Mouse (Mus musculus): ENCODE measurements around the gene 6030468B19Rik. TPM values are rescaled to one million over a fixed set of nuclear protein-coding genes. Genes with fewer than 3 reads are reported as not detected.

Gene 6030468B19Rik
- polyA plus RNA-seq, 1 experiment from 2014 or later, result 0.32 TPM

DNA sequence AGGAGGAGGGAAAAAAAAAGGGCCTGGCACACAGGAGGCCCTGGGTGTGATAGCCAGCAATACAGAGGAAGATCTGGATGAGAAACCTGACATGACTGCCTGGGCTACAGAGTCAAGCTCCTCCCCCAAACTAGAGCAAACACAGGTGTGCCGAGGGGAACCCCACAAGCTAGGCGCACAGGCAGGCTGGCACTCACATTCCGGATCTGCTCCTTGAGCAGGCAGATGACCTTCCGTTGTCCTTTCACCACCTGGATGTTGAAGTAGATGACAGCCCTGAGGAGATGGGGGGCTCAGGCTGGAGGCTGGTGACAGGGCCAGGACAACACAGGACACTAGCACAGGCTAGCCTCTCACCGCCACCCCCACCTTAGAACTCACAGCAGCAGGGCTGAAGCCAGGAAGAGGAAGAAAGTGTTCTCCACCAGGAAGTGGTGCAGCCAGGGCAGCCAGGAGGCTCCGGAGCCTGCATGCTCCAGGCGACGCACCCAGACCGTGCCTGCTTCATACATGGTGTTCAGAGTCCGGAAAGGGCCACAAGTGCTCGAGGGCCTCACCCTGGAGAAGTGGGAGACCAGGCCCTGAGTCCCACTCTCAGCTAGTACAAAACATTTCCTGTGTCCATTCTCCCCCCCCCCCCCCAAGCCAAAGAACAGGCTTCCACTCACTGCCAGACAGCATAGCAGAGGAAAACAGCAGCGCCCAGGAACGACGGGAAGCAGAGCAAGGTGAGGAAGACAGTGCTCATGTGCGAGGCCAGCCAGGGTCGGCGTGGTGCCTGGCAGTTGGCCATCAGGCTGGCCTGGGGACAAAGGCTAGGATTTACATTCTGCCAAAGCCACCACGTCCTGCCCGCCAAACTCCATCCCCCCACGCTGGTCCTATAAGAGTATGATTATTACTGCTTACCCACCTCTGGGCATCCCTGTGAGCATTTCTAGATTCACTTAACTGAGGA, 28.5 kb upstream of the 6030468B19Rik start:
- 57% methylated on average over 20 of the region's 20 CpGs for WGBS
- ATAC-seq (ENCODE audit: borderline replicate concordance, extremely low read depth, low FRiP score, low TSS enrichment), result no peak
- Histone ChIP-seq H3K9me3 (no peaks in the 10 kb centered on the region), H3K4me2 (no peak overlapping the region), H3K27me3 (no peaks in the 10 kb centered on the region), H3K36me3 (peaks cover 10% of the 10 kb centered on the region), H3K4me1 (peaks cover 13% of the 10 kb centered on the region), H3K27ac (peak overlapping the region; percentile 9; the same call in 1 of the 2 replicates), H3K9ac (no peak overlapping the region), H3K4me3 (no peak overlapping the region)

DNA sequence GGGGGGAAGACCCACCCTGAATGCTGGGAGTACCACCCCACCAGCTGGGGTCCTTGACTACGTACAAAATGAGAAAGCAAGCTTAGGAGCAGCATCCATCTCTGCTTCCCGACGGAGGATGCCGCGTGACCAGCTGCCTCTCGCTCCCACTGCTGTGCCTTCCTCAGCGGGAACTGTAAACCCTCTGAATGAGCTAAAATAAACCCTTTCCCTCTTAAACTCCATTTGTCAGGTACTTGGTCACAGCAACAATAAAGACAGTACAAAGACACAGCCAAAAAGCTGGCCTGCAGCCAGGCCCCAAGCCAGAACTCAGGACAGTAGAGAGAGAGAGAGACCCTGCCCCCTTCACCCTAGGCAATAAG, 27.8 kb upstream of the 6030468B19Rik start:
- H3K36me3 ChIP-seq, result peaks cover 5% of the 10 kb centered on the region
- no peak overlapping the region for H3K9ac ChIP-seq
- peaks cover 13% of the 10 kb centered on the region for H3K4me1 ChIP-seq
- H3K27me3 ChIP-seq, result no peaks in the 10 kb centered on the region
- no peak for ATAC-seq (ENCODE audit: borderline replicate concordance, extremely low read depth, low FRiP score, low TSS enrichment)
- no peak overlapping the region for H3K4me3 ChIP-seq
- H3K27ac ChIP-seq, result 0 out of 2 replicates have a peak overlapping the region, but pooled peaks have one; percentile 9
- H3K4me2 ChIP-seq, result no peak overlapping the region
- no peaks in the 10 kb centered on the region for H3K9me3 ChIP-seq
- 69% methylated on average over 7 of the region's 7 CpGs for WGBS

DNA sequence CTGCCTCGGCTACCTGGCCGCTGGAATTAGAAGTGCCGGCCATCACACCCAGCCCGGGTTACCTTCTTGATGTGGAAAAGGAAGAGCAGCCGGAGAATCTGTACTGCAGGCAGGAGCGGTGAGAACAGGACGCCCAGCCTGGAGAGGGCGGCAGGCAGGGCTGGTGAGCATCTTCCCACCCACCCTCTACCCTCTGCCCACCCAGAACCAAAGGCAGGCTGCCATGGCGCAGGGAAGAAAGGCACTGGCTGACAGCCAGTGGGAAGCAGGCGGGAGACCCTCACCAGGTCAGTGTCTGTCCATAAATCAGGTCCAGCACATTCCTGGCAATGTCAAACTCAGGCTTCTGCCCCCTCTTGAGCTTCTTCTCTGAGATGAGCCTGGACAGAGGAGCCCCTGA, 27.1 kb upstream of the 6030468B19Rik start:
- ATAC-seq (ENCODE audit: borderline replicate concordance, extremely low read depth, low FRiP score, low TSS enrichment), result no peak
- no peak overlapping the region for H3K4me3 ChIP-seq
- H3K4me1 ChIP-seq, result peaks cover 13% of the 10 kb centered on the region
- H3K4me2 ChIP-seq, result no peak overlapping the region
- no peaks in the 10 kb centered on the region for H3K27me3 ChIP-seq
- no peaks in the 10 kb centered on the region for H3K36me3 ChIP-seq
- H3K27ac ChIP-seq, result no peak overlapping the region
- no peak overlapping the region for H3K9ac ChIP-seq
- 75% methylated on average over 10 of the region's 10 CpGs for WGBS
- H3K9me3 ChIP-seq, result no peaks in the 10 kb centered on the region

DNA sequence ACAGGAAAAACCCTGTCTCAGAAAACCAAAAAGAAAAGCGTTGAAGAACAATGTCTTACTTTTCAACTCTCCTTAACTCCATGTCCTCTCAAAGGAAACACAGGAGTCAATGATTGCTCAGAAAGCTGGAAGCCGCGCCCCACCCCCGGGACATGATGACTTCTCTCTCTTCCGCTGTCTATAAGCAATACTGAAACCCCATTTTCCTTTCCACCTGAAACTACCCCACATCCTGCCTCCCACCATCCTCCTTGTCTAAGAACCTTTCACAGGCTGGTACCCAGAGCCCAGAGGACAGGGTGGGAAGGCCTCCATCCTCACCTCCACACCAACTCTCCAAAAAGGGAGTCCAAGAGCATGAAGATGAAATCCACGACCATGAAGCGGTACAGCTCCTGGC, 25.1 kb upstream of the 6030468B19Rik start:
- Histone ChIP-seq H3K4me3 (no peak overlapping the region), H3K36me3 (no peaks in the 10 kb centered on the region)

DNA sequence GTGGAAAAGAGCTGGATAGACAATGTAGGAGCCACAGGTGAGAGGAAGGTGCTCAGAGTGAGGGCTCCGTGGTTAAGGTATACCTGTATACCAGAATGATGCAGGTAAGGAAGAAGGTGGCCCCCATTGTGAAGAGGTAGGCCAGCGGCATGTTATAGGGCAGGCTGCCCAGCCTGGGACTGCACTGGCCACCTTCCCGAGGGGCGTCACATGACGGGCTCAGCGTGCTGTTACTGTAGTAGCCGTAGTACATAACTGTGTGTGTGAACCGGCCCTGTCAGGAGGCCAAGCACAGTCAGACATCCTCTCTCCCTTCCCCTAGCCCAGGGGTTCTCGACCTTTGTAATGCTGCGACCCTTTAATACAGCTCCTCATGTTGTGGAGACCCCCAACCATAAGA, 22.5 kb upstream of the 6030468B19Rik start:
- no peak for ATAC-seq (ENCODE audit: borderline replicate concordance, extremely low read depth, low FRiP score, low TSS enrichment)
- H3K9me3 ChIP-seq, result no peaks in the 10 kb centered on the region
- no peaks in the 10 kb centered on the region for H3K27me3 ChIP-seq
- H3K4me2 ChIP-seq, result no peak overlapping the region
- no peaks in the 10 kb centered on the region for H3K36me3 ChIP-seq
- no peak overlapping the region for H3K4me3 ChIP-seq
- WGBS, result 88% methylated on average over 10 of the region's 10 CpGs
- H3K9ac ChIP-seq, result no peak overlapping the region
- H3K27ac ChIP-seq, result no peak overlapping the region
- peaks cover 20% of the 10 kb centered on the region for H3K4me1 ChIP-seq

More for the DNA sequence above, 25.1 kb upstream of the 6030468B19Rik start:
- no peak overlapping the region for H3K4me2 ChIP-seq
- ATAC-seq (ENCODE audit: borderline replicate concordance, extremely low read depth, low FRiP score, low TSS enrichment), result no peak
- no peaks in the 10 kb centered on the region for H3K9me3 ChIP-seq
- H3K27ac ChIP-seq, result no peak overlapping the region
- H3K27me3 ChIP-seq, result no peaks in the 10 kb centered on the region
- H3K9ac ChIP-seq, result no peak overlapping the region
- peaks cover 15% of the 10 kb centered on the region for H3K4me1 ChIP-seq
- WGBS, result 88% methylated on average over 7 of the region's 7 CpGs

DNA sequence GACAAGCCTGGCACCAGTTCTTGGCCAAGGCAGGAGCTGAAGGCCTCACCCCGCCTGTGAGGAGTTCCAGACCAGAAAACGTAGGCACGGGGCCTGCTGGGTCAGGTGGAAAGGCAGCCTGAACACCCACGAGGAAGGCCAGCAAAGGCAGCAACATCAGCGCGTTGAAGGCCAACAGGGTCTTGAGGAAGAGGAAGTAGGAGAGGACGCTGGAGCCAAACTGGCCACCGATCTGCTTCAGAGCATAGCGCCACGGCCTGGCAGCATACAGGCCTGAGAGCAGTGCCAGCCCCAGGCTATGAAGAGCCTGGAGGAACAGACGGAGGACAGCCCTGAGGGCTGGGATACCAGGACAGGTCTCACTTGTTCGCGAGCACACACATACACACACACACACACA, 21.9 kb upstream of the 6030468B19Rik start:
- Histone ChIP-seq H3K9ac (no peak overlapping the region), H3K9me3 (no peaks in the 10 kb centered on the region), H3K4me1 (peaks cover 26% of the 10 kb centered on the region), H3K27ac (no peak overlapping the region), H3K4me2 (no peak overlapping the region), H3K36me3 (no peaks in the 10 kb centered on the region), H3K27me3 (no peaks in the 10 kb centered on the region), H3K4me3 (no peak overlapping the region)
- 89% methylated on average over 13 of the region's 13 CpGs for WGBS
- ATAC-seq (ENCODE audit: borderline replicate concordance, extremely low read depth, low FRiP score, low TSS enrichment), result no peak

DNA sequence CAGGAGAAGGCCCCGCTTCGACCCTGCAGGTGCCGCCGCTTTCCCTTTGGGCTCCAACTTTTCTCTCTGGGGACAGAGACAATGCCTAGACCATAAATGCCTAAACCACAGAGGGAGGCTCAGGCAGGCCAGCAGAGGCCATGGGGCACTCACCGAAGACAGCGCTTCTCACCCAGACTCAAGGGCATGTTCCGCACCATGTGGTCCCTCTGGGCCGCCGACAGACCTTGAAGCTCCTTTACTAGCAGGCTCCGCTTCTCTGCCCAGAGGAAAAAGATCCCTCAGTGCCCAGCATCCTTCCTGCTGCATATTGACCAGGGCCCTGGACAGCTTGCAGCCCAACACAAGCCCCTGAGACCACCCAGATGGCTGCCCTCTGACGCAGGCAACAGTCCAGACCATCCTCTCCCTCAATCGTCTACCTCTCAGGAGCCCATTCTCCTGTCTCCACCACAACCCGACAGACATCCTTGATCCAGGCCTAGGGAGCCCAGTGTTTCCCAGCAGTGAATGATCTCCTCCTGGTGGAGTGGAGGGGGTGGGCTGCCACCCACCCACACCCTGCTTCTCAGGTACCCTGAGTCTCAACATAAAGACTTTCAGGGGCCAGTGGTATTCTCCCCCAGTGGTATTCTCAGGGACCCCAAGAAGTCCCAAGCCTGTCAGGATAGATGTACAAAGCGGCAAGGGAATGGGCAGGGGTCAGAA, 21.2 kb upstream of the 6030468B19Rik start:
- H3K27me3 ChIP-seq, result no peaks in the 10 kb centered on the region
- no peak overlapping the region for H3K4me3 ChIP-seq
- no peak overlapping the region for H3K9ac ChIP-seq
- H3K27ac ChIP-seq, result no peak overlapping the region
- 90% methylated on average over 14 of the region's 14 CpGs for WGBS
- no peak for ATAC-seq (ENCODE audit: borderline replicate concordance, extremely low read depth, low FRiP score, low TSS enrichment)
- H3K9me3 ChIP-seq, result no peaks in the 10 kb centered on the region
- no peak overlapping the region for H3K4me2 ChIP-seq
- no peaks in the 10 kb centered on the region for H3K36me3 ChIP-seq
- H3K4me1 ChIP-seq, result peaks cover 33% of the 10 kb centered on the region

DNA sequence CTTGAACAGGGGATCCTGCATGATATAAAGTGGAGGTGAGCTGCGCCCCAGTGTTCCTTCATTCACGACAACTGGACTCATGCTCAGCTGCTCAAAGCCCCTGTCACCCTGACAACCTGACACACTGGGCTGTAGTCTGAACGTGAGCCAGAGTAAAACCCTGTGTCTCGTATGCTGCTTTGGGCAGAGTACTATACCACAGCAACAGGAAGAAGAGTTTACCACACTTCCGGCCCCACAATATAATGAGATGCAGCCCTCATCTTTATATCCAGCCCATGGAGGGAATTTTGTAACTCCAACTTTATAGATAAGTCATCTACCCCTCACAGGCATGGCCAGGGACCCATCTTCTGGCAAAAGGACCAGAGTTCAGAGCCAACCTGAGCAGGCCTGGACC, 20.3 kb upstream of the 6030468B19Rik start:
- Histone ChIP-seq H3K4me2 (no peak overlapping the region), H3K9me3 (no peaks in the 10 kb centered on the region), H3K27ac (no peak overlapping the region), H3K36me3 (no peaks in the 10 kb centered on the region), H3K4me3 (no peak overlapping the region), H3K4me1 (peaks cover 42% of the 10 kb centered on the region), H3K27me3 (no peaks in the 10 kb centered on the region), H3K9ac (no peak overlapping the region)
- WGBS, result 81% methylated on average over 5 of the region's 5 CpGs
- ATAC-seq (ENCODE audit: borderline replicate concordance, extremely low read depth, low FRiP score, low TSS enrichment), result no peak

DNA sequence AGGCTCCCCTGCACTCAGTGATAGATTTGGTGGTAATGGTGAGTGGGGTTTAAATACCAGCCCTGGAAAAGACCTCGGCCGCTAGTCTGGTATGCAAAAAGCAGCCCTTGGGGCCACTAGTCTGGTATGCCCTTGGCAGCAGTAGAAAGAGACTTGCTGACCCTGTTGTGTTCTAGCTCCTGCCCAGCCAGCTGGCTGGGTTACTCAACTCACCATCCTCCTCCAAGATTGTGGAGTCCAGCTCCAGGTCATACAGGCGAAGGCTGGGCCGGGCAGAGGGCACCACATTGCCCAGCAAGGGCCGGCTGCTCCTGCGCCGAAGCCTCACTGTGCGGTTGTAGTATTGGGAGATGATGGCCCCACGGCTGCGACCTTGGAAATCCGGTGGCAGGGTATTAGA, 19.4 kb upstream of the 6030468B19Rik start:
- Histone ChIP-seq H3K9me3 (no peaks in the 10 kb centered on the region), H3K4me1 (peaks cover 49% of the 10 kb centered on the region), H3K4me2 (no peak overlapping the region), H3K27me3 (no peaks in the 10 kb centered on the region), H3K36me3 (no peaks in the 10 kb centered on the region), H3K4me3 (no peak overlapping the region), H3K27ac (0 out of 2 replicates have a peak overlapping the region, but pooled peaks have one; percentile 88), H3K9ac (no peak overlapping the region)
- 88% methylated on average over 11 of the region's 11 CpGs for WGBS
- ATAC-seq (ENCODE audit: borderline replicate concordance, extremely low read depth, low FRiP score, low TSS enrichment), result no peak

DNA sequence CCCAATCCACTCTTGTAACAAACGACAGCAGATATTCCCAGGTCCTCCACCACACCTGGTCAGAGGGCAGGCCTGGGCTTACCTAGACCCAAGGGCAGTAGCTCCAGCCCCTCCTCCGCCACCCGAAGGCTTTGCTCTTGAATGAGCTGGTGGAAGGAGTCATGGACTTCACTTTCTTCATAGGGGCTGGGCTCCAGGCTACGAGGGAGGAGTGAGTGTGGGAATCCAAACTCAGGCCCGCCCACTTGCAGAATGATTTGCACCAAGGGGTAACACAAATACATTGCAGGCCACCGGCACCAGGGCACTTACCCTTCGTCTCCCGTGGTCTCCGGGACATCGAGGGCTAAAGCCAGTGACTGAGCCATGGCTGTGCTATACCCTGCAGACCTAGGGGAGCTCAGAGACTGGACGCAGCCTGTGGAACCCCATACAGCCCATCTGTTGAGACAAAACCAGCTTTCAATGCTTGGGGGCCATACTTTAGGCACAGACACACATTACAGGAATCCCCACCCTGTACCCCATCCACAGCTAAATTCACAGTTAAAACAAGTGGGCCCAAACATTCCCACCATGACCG, 18.5 kb upstream of the 6030468B19Rik start:
- Histone ChIP-seq H3K36me3 (no peaks in the 10 kb centered on the region), H3K9me3 (no peaks in the 10 kb centered on the region), H3K27me3 (no peaks in the 10 kb centered on the region), H3K4me2 (peak overlapping the region; percentile 98), H3K4me3 (peak overlapping the region; percentile 54), H3K27ac (peak overlapping the region; percentile 88), H3K4me1 (peaks cover 56% of the 10 kb centered on the region), H3K9ac (peak overlapping the region; percentile 49; the same call in 1 of the 2 replicates)
- 44% methylated on average over 12 of the region's 12 CpGs for WGBS
- ATAC-seq (ENCODE audit: borderline replicate concordance, extremely low read depth, low FRiP score, low TSS enrichment), result no peak

DNA sequence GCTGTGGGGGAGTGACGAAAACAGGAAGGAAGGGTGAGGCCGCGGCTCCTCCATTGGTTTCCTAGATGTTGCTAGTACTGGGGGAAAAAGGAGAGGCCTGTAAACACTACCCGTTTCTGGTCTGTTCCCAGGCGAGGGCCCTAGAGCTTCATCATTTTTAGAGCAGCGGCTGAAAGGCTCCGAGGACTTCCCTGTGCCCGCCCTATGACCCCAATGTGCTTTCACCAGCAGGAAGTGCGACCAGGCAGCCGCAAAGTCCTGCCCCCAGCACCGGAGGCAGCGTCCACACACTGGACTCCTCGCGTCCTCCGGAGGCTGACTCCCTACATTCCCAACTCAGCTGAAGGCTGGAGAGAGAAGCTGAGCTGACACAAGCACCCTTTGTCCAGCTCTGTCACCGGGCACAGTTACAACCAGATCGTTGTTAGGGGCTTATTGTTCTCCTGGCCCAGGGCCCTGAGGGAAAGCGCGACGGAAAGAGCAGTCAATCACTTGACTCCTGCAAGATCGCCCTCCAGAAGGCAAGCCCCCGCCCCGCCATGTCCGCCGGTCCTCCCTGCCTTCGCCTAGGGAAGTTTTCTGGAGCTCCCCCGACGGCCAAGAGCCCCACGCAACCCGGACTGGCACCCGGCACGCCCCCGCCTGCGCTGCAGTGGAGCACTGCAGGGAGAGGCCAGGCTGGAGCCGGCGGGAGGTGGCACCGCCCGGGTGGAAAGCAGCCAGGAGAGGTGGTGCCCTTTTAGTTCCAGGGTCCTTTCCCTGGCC, 17.8 kb upstream of the 6030468B19Rik start:
- Histone ChIP-seq H3K4me2 (peak overlapping the region; percentile 98), H3K27me3 (no peaks in the 10 kb centered on the region), H3K4me3 (peak overlapping the region; percentile 54), H3K27ac (peak overlapping the region; percentile 88), H3K9me3 (no peaks in the 10 kb centered on the region), H3K36me3 (no peaks in the 10 kb centered on the region), H3K9ac (peak overlapping the region; percentile 49), H3K4me1 (peaks cover 56% of the 10 kb centered on the region)
- WGBS, result 1% methylated on average over 38 of the region's 38 CpGs
- peak; percentile 35 for ATAC-seq (ENCODE audit: borderline replicate concordance, extremely low read depth, low FRiP score, low TSS enrichment)

Measured in lung, embryonic 15.5 days (tissue).